Mouse (Mus musculus): ENCODE results near the gene Deaf1.

The Deaf1 gene

DNA sequence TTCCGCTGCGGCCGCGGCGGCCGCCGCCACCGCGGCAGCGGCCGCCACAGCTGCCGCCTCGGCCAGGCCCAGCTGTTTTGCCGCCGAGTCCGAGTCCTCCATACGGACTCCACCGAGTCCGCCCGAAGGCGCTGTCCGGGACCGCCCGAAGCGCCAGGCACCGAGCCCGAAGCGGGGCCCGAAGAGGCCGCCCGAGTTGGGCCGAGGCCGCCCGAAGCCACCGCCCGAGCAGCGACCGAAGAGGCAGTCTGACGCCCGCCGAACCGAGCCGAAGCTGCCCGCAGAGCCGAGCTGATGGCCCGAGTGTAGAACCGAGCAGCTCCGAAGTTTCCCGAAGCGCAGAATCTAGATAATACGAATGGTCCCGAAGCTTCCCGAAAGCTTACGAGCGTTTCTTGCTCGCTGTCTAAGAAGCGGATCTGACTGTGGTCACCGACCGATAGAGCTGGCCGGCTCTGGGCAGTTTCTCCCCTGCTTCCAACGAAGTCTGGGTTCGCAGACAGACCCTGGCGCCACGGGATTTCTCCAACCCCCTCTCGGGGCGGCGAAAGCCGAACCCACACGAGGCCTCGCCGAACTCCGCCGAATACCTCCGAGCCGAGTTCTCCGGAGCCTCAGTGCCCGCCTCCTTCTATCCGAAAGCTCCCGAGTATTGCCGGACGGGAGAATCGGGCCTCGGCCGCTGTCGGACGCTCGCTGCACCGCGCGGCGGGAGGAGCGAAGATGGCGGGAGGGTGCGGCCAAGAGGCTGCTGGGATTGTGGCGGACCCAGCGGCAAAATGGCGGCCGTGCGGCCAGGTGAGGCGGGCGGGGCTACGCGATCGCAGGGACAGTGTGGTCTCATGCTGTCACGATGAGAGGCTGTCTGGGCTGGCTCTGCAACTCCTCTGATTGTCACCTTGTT lies at the start of gene Deaf1, which contains the start of gene Tmem80:
Deaf1 (minus strand) TSS at position 222 of the 904 bp plus-strand sequence.
Tmem80 (plus strand) TSS at position 271 of the 904 bp plus-strand sequence.
- DNase-seq (ENCODE audit: low read depth, low spot score): peak; percentile 94

DNA sequence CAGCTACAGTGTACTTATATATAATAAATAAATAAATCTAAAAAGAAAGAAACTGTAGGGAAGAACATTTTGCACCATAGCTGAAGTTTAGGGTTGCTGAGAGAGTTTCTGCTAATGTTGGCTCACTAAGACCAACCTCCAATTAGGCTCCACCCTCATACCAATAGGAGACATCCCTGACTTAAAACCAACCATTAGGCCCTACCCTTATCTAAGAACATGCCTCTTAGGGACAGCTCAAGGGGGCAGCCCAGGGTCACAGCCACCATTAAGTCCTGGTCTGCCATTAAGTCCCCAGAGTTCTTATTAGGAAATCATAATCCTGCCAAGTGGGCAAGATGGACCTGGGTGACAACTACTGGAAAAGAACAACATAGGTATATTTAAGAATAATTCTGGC lies 46.9 kb upstream of the Deaf1 start:
- DNase-seq (ENCODE audit: low read depth, low spot score): no peak

DNA sequence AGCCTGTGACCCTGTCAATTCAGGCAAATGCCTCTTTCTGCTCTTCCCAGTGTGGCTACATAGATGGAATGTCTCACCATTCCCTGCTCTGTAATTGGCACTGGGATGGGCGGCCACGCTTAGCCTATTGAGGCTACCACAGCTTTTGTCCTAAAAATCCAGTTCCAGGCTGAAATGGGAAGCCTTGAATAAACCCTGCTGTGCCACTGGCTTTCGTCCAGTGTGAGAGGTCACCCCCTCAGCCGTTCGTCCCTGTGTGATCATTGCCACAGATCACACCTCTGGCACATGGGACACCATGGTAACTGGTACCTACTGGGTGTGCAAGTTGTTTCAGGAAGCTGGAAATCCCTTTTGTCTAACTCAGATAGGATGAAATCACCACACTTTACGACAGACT lies 46.1 kb upstream of the Deaf1 start:
- DNase-seq (ENCODE audit: low read depth, low spot score): no peak

DNA sequence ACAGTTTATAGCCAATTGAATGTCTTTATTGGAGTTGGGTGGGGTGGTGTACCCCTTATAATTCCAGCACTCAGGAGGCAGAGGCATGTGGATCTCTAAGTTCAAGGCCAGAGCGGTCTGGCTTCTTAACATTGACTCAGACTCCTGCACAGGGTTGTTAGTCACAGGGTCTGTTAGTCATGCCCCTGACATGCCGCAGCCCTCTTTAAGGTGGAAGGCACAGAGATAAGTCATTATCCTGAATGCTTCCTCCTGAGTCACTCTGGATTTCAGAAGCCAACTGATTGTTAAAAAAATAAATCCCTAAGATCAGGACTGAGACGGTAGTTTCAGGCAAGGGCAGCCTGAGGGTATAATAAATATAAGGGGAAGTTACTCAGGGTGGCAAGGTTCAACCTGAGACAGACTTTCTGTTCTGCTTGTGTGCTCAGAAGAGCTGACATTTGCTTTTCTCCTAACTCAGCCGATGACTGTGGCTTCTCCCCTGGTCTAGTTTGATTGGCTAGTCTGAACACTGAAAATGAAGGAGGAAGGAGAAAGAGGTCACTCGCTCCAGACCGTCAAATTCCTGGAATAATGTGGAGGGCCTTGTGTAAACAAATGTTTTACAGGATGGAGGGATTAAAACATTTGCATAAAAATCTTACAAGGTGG lies 44.6 kb upstream of the Deaf1 start:
- DNase-seq (ENCODE audit: low read depth, low spot score): no peak

DNA sequence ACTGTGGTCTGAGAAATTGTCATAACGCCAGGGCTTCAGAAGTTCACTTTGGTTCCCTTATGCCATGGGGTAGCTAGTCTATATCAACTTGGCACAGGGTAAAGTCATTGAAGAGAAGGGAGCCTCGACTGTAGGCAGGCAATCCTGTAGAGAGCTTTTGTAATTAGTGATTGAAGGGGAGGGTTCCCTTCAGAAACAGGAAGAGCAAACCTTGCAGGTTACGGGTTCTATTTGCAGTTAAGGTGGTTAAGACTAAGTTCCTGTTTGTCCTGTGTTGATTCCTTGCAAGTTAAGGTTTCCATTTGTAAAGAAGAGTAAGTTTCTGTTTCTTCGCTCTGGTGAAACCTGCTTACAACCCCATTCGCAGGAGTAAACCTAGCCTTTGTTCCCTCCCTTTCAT lies 42.4 kb upstream of the Deaf1 start:
- no peak for DNase-seq (ENCODE audit: low read depth, low spot score)

DNA sequence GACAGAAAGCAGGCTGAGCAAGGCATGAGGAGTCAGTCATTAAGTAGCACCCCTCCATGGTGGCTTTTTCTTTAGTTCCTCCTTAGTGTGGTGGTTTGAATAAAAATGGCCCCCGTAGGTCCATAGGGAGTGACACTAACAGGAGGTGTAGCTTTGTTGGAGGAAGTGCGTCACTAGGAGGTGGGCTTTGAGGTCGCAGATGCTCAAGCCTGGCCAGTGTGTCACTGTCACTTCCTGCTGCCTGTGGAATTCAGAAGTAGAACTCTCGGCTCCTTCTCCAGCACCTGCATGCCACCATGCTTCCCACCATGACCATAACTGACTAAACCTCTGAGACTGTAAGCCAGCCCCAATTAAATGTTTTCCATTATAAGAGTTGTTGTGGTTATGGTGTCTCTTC lies 39.9 kb upstream of the Deaf1 start:
- DNase-seq (ENCODE audit: low read depth, low spot score): no peak

DNA sequence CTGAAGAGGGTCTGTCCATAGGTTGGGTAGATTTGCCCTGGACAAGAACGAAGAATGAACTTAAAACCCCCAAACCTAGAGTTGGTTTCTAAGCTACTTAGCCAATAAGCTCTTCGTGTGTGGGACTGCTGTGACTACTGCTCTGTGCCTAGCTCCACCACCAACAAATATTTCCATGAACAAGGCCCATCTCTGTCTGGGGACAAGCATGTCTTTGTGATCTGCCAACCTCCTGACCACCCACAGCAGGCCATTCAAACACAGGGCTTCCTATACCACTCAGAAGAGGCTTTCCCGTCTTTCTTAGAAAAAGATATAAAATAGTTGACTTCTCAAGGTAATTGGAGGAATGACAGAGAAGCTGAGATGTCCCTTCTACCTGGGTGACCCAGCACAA lies 37.6 kb upstream of the Deaf1 start:
- no peak for DNase-seq (ENCODE audit: low read depth, low spot score)

DNA sequence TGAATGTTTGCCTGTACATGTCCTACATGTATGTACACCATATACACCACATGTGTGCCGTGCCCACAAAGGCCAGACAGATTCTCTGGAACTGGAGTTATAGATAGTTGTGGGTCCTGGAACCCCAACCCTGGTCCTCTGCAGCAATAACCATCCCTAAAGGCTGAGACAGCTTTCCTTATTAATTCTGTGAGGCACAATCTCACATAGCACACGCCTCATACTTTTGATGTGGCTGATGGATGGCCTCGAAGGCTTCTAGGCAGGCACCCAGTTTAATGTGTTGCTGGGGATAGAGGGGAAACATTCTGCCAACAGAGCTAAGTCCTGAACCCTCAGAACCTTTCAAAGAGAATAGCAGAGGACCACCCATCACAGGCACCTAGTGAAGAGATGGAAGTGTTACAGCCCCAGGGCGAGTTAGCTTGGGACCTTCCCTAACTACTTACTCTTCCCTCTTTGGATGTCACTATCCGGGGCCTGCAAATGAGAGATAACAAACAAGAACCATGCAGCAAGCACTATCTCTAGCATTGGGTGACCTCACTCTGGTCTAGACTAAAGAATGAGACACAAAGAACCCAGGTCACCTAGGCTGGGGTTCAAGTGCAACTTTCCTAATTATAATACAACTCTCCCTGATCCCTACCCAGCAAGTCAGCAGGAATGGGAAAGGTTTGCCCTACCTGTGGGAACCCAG lies 37.0 kb upstream of the Deaf1 start:
- no peak for DNase-seq (ENCODE audit: low read depth, low spot score)

DNA sequence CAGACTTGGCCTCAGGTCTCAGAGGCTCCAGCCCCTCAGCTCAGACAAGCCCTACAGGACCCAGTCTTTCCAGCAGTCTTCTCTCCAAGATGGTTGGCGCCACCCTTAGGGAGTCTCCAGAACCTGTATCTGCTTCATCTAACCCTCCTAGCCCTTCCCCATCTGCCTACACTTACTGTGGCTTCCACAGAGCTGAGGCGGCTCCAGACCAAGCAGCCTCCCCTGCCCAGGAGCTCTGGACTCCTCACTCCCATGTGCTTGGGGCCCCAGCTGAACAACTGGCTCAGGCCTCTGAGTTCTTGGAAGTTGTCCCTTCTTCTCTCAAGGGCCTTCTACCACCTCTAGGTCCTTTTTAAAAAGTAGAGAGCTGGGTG lies 36.2 kb upstream of the Deaf1 start:
- no peak for DNase-seq (ENCODE audit: low read depth, low spot score)

DNA sequence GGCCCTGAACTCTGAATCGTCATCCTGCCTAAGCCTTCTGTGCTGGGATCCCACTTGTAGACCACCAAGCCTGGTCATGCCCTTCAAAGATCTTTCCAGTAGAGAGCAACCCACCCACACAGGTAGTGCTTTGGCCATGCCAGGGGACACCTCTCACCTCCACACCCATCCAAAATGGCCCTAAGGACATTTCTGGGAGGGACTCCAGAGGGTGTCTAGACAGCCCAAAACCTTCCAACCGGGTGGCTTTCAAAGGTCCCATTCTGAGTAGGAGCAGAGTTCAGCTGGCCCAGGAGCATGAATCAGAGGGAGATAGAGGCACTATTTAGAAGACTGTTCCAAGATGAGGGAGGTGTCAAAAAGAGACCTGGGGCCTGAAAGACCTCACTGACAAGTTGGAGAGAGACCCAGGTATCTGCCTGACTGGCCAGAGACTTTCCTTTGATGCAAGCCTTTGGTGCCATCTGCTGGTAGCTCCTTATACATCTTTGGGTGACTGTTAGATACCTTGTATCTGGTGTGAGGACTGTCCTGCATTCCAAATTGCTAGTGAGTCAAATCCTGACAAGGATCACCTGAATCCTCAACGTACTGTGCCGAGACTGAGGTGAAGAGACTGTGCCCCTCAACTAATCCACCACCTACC lies 35.7 kb upstream of the Deaf1 start:
- DNase-seq (ENCODE audit: low read depth, low spot score): peak; percentile 52

DNA sequence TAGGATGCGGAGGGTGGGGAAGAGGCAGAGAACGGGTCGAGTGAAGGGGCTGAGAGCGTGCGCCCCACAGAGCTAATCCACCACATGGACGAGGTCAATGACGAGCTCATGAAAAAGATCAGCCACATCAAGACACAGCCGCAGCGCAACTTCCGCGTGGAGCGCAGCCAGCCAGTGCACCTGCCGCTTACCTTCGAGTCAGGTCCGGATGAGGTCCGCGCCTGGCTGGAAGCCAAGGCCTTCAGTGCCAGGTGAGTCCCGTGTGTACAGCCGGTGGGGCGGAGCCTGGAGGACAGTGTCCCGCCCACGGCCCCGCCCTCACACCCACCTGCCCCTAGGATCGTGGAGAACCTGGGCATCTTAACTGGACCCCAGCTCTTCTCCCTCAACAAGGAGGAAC lies 34.0 kb upstream of the Deaf1 start:
- DNase-seq (ENCODE audit: low read depth, low spot score): no peak

DNA sequence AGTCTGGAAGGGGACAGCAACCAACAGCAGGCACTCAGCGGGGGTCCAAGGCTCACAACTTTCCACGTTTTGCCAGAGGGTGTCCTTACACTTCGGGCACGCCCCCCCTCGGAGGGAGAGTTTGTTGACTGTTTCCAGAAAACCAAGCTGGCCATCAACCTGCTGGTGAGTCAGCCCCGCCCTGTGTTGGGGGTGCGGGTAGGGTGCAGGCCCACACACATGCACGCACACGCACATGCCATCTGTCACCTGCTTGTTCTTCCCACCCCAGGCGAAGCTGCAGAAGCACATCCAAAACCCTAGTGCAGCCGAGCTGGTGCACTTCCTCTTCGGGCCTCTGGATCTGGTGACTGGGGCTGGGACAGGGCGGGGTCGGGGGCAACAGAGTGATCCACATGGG lies 29.5 kb upstream of the Deaf1 start:
- DNase-seq (ENCODE audit: low read depth, low spot score): no peak

DNA sequence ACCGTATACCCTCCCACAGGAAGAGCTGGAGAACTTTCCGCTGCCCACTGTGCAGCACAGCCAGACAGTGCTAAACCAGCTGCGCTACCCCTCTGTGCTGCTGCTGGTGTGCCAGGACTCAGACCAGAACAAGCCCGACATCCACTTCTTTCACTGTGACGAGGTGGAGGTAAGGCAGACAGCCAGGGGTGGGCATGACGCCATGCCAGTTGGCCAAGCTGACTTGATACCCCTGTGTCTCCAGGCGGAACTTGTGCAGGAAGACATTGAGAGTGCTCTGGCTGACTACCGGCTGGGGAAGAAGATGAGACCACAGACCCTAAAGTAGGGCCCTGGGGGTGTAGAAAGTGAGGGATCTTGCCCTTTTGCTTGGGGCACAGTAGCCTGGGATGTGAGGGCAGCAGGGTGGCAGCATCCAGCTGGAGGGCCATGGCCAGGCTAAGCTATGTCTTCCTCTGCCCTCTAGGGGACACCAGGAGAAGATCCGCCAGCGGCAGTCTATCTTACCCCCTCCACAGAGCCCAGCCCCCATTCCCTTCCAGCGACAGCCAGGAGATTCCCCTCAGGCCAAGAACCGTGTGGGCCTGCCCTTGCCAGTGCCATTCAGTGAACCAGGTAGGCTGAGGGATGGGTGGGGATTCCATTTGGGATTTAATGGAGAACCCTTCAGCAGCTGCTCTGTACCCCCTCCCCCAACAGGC lies 28.3 kb upstream of the Deaf1 start:
- no peak for DNase-seq (ENCODE audit: low read depth, low spot score)

DNA sequence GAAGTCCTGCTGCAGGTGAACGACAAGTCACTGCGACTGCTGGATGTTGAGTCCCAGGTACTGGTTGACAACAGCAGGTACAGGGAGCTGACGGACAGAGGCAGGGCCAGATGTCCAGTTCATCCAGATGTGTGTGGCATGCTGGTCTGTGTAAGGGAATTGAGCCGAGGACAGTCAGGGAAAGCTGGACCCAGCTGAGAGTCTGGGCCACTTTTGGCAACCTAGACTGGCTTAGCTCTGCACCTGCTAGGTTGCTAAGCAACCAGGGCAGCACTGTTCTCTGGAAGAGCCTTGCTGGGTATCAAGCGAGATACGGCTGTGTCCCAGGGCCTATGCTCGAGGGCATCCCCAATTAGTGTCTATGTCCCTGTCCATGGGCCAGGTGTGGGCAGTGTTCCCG lies 27.6 kb upstream of the Deaf1 start:
- DNase-seq (ENCODE audit: low read depth, low spot score): no peak

DNA sequence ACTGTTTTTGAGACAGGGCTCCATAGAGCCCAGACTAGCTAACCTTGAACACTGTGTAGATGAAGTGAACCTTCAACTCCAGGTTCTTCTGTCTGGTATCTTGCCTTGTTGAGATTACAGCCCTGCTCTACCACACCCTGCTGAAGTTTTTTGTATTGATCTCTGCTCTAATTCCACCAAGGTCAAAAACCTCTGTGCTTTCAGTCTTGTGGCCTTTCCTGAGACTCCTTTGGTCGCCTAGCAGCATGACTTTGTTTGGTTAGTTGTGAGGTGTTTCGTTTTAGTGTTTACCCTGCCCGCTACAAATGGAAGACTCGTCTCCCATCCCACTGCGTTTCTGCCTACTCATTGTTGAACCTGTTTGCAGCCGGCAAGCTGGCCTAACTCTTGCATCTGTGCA lies 23.6 kb upstream of the Deaf1 start:
- DNase-seq (ENCODE audit: low read depth, low spot score): no peak

DNA sequence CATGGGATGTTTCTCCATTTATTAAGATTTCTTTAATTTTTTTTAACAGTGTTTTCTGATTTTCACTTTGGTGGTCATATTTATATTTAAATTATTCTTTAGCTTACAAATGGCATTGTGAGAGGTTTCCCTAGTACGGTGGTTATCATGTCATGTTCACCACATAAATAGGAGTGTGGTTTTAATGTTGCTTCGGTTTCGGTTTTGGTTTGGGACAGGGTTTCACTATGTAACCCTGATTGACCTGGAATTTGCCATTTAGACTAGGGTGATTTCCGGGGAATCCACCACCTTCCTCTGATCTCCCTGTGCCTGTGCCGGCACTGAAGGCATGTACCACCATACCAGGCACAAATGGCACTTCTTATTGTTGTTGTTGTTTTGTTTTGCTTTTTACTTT lies 17.3 kb upstream of the Deaf1 start:
- no peak for DNase-seq (ENCODE audit: low read depth, low spot score)

DNA sequence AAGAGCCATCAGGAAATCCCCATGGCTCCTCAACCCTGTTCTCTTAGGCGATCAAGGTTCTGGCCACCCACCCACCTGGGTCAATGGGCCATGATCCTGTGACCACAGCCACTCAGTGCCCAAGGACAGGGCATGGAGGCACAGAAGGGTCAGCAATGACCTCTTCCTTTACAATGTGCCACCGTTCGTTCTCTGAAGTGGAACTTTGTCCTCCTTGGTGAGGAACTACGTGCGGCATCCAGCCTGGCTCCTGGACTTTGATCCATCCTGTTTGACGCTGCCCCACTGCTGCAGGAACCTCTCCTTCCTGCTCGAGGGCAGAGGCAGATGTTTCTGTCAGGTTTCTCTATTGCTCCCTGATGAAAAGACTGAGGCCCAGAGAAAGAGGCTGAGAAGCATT lies 16.2 kb upstream of the Deaf1 start:
- DNase-seq (ENCODE audit: low read depth, low spot score): no peak

DNA sequence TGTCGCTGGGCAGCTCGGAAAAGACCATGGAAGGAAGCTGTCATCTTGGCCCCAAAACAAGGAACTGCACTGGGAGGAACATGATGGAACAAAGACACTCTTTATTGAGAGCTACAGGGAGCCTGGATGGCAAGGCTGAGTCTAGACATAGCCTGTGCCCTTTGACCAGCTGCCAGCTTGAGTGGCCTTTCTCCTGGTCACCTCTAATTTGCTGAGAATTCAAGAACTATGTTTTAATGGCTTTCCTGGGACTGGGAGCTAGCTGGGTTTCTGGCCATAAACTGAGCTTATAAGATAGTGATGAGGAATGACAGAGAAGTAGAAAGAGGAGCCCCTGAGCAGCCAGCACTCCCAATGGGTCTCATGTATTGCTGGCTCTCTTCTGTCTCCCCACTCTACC lies 15.7 kb upstream of the Deaf1 start:
- DNase-seq (ENCODE audit: low read depth, low spot score): no peak

DNA sequence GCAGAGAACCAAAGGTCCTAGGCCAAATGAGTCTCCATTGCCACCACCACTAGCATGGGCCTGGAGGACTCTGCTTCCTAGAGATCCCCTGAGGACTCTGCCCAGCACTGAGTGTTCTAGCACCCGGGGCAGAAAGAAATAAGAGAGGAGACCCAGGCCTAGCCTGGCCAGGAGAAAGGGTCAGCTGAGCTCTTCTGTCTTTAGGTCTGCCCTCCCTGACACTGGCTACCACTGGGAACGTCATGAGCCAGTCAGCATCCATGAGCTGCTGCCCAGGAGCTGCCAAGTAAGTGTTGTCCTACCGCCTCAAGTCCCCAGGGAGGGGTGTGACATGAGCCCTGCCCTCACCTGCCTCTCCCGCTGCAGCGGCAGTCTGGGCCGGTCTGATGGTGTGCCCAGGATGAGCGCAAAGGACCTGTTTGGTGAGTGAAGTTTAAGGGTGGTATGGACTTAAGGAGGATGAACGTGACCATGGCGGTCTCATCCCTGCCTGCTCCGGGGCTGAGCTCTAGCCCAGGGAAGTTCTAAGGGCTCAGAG lies 14.3 kb upstream of the Deaf1 start:
- DNase-seq (ENCODE audit: low read depth, low spot score): no peak

DNA sequence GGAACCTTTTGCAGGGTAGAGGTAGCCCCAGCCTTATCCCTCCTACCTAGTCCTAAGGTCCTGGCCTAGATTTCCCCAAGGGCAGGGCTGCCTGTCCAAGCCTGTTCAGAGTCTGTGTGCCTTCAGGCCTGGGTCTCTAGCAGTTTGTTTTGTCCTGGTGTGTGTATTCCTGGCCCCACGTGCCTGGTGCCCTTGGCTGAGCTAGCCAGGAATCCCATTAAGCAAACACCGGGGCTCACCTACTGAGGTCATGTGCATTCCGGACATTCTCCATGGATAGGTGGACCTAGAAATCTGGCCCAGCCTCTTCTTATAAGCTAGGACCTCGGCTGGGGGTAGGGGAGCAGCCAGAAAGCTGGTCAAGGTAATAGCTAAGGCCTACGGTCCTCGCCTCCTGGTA lies 13.0 kb upstream of the Deaf1 start:
- no peak for DNase-seq (ENCODE audit: low read depth, low spot score)

DNA sequence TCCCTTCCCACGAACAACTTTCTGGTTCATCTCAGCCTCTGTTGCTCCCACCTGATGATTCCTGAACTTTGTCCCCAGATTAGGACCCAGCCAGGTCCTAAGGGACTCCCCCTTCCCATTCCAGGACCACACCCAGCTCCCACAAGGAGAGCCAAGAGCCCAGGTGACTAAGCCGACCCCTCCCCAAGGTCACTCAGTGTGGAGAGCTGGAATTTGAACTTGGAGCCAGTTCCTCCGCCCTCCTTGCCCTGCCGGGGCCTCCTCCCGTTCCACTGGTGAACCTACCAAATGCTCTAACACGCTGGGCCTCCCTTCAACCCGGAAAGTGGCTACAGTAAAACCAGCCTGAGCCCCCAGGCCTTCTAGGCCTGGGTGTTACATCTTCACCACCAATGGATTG lies 12.5 kb upstream of the Deaf1 start:
- no peak for DNase-seq (ENCODE audit: low read depth, low spot score)

Measured in embryo, embryonic 11.5 days (tissue).